Mouse (Mus musculus) urinary bladder, postnatal 10 days (tissue): ENCODE results near the gene Sel1l.

Source experiments
- DNase-seq: peaks from one replicate; pipeline ENCODE4 v3.0.0; 2022; ENCODE audit warnings: low spot score

Gene Sel1l

GRCm38 (mm10) chr12:91778211-91779003, 70.5 kb downstream of the Sel1l start:
- no peak for DNase-seq

GRCm38 (mm10) chr12:91776342-91776741, 72.6 kb downstream of the Sel1l start:
- DNase-seq: no peak

- no peak for DNase-seq
Observed at GRCm38 (mm10) chr12:91774811-91775284, 74.1 kb downstream of the Sel1l start.

GRCm38 (mm10) chr12:91768871-91769270, 80.1 kb downstream of the Sel1l start:
- no peak for DNase-seq

- no peak for DNase-seq
Observed at GRCm38 (mm10) chr12:91768176-91768575, 80.8 kb downstream of the Sel1l start.

- DNase-seq: no peak
Observed at GRCm38 (mm10) chr12:91766338-91767107, 82.4 kb downstream of the Sel1l start.

- DNase-seq: no peak
Observed at GRCm38 (mm10) chr12:91765504-91765903, 83.5 kb downstream of the Sel1l start.

GRCm38 (mm10) chr12:91765054-91765453, 83.9 kb downstream of the Sel1l start:
- DNase-seq: no peak

- no peak for DNase-seq
Observed at GRCm38 (mm10) chr12:91764471-91764870, 84.5 kb downstream of the Sel1l start.

GRCm38 (mm10) chr12:91759836-91760235, 89.1 kb downstream of the Sel1l start:
- no peak for DNase-seq

GRCm38 (mm10) chr12:91757854-91758562, 90.9 kb downstream of the Sel1l start:
- no peak for DNase-seq

GRCm38 (mm10) chr12:91756562-91757166, 92.3 kb downstream of the Sel1l start:
- no peak for DNase-seq
